Mouse (Mus musculus): ENCODE results near the gene E030025P04Rik.

E030025P04Rik gene

DNA sequence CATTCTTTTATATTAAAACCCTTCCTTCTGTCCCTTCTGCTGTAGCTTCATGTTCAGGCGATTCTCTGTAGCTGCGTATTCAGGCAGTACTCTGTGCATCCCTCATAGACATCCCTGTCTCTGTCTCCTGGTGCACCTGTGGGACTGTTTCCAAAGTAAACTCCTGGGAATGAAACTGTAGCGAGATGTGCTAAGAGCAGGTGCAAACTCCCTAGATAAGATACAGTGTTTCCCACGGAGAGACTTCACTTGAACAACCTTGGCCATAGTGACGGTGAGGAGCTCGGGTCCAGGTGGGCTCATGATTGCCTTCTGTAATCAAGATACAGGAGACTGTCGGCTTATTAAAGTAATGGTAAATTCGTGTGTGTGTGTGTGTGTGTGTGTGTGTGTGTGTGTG lies 41.5 kb downstream of the E030025P04Rik start:
- no peak for DNase-seq (ENCODE audit: low read depth, low spot score)

DNA sequence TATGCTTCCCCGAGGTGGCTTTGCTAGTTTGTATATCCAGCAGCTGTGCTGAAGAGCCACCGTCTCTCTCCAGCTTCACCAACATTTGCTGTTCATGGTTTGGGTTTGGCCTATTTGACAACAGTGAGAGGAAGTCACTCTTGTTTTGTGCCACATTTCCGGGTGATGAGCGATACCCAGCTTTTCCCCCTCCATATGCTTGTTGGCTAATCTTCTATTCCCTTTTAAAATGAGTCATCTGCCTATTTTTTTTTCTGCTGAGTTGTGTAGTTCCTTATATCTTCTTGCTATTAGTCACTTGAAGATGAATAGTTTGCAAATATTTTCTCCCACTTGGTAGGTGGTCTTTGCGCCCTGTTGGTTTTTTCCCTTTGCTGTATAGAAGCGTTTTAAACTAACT lies 43.9 kb downstream of the E030025P04Rik start:
- no peak for DNase-seq (ENCODE audit: low read depth, low spot score)

DNA sequence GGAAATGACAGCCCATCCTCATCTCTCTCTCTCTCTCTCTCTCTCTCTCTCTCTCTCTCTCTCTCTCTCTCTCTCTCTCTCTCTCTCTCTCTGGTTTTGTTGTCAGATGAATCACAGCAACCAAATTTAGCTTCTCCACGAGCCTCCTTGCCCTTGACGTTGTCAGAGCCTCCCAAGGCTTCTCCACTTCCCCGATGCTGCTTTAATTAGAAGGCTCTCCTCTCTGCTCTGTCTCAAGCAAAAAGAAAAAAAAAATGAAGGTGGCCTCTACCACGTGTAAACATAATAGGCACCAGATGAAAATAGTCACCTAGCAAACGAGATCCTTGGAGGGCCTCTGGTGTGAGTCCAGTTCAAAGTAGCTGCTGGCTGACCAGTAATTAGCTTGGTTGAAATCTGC lies 52.3 kb downstream of the E030025P04Rik start:
- DNase-seq (ENCODE audit: low read depth, low spot score): no peak

Data from brain, embryonic 18.5 days (tissue).